Mouse (Mus musculus): ENCODE measurements around the gene 2210011C24Rik.
"Not testable (repeated sequence)": the region's sequence is repeated elsewhere in the genome, so short reads cannot be mapped to it uniquely, and the experiment has no call there.

The 2210011C24Rik gene

GRCm38 (mm10) chr8:83994030-83994429, 17.9 kb downstream of the 2210011C24Rik start:
- DNase-seq (ENCODE audit: low spot score), result no peak

DNA sequence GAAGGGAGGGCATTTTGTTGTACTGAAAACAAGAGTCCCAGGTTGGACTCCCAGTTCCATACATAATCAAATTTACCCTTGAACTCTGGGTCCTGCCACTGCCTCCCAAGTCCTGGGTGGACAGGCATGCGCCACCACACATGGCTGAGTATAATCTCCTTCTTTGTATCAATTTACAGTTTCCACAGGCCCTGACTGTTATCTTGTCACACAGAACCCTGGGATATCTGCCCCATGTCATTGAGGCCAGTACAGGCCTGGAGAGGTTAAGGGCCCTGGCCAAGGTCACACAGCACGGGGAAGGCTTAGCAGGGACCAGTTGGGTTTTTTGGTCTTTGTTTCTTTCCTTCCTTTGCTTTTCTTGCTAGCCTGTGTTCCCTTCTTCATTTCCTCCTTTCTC, 19.5 kb downstream of the 2210011C24Rik start:
- DNase-seq (ENCODE audit: low spot score), result no peak

GRCm38 (mm10) chr8:83990170-83990569, 21.8 kb downstream of the 2210011C24Rik start:
- no peak for DNase-seq (ENCODE audit: low spot score)

DNA sequence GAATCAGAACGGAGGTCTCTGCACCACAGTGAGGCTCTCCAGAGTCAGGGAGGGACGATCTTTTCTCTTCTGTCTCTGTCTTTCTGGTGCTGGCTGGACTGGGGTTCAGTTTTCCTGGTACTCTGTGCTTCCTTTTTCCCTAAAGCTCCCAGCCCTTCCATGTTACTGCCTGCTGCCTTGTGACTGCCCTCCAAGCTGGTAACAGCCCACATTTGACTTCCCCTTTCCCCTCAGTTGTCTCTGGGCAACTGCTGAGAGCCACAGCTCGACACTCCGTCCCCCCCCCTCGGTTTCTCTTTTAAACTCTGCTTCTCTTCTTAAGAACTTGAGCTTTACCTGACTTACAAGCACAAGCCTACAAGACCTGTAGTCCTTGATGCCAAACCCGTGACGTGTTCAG, 22.7 kb downstream of the 2210011C24Rik start:
- no peak for DNase-seq (ENCODE audit: low spot score)

- not testable (repeated sequence) for DNase-seq (ENCODE audit: low spot score)
Observed at GRCm38 (mm10) chr8:83983222-83983621, 28.7 kb downstream of the 2210011C24Rik start.

DNA sequence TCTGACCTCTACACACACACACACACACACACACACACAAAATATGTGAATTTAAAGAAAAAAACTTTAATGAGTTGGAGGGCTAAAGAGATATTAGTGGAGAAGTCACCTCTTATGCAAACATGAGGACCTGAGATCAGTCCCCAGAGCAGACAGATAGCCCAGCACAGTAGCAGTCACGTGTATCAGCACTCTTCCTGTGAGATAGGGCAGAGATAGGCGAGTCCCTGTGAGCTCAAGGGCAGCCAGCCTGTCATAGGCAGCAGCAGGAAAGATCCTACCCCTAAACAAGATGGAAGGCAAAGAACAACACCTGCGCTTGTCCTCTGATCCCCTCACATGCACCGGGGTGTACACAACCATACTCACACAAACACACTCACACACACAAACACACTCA, 29.5 kb downstream of the 2210011C24Rik start:
- DNase-seq (ENCODE audit: low spot score), result no peak

GRCm38 (mm10) chr8:83981533-83981932, 30.4 kb downstream of the 2210011C24Rik start:
- DNase-seq (ENCODE audit: low spot score), result no peak

DNA sequence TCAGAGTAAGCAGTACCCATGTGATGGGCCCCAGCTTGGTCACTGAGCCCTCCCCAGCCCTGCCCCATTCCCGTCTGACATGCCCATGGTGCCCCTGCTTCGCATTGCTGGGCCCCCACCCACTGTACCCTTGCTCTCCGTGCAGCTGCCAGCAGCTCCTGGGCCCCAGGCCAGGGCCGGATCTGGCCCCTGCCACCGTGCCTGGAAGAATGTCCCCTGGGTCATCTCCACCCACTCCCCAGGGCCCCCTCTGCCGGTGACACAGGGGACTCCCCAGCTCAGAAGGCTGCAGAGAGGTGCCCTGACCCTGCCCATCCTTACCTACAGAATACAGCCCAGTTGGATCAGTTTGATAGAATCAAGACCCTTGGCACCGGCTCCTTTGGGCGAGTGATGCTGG, 31.1 kb downstream of the 2210011C24Rik start:
- DNase-seq (ENCODE audit: low spot score), result no peak

DNA sequence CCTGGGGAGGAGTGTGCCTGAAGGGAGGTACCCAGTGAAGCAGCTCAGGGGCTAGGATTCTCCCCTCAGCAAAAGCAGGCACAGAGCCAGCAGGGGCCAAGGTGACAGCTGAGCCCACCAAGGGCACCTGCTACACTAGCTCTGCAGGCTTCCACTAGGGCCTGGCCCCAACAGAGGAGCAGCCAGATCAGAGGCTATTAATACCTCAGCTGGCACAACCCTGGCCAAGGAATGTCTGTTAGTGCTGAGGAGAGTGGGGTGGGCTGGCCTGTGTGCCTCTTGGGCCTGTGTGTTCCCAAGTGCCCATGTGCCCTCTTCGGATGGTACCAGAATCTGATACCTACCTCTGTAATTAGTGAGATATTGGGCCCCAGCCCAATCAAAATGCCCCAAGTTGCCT, 31.7 kb downstream of the 2210011C24Rik start:
- DNase-seq (ENCODE audit: low spot score), result no peak

DNA sequence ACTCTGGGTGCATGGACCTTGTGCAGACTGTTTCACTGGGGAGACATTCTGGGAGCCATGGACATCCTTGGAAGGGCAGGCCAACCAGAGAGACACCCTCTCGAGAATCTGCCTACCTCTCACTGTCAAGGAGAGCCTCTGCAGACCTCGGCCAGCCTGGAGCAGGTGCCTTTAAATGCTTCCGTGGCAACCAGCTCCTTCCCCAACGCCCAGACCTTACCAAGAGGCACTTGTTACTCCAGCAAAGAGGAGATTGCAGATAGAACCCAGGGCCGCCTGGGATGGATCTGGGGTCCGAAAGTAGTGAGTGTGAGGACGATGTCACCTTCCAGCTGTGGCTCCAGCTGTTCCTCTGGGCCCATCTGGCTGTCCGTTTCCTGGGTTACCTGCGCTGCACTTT, 33.8 kb downstream of the 2210011C24Rik start:
- DNase-seq (ENCODE audit: low spot score), result no peak

GRCm38 (mm10) chr8:83977646-83978045, 34.3 kb downstream of the 2210011C24Rik start:
- DNase-seq (ENCODE audit: low spot score), result no peak

DNA sequence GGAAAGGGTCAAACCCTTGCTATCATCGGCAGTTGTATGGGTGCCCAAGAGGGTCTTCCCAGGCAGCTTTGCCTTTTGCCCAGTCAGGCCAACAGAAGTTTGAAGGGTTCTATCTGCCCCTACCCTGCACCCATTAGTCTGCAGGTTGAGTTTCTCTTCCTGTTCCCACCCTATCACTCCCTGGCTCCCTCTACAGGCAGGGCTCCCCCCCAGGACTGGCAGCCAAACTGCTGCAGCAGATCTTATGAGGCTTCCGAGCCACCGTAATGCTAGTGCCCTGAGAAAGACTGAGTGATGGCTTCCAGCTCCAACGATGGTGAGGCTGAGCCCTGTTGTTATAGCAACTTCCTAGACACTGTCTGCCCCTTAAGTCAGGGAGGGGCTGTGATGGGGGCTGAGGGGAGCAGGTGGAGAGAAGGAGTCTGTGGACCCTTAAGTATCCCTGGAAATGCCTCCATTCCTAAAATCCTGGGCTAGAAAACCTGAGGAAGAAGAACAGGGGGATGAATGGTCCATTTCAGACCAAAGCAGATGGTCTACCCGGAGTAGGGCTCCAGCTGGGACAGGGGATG, 35.1 kb downstream of the 2210011C24Rik start:
- DNase-seq (ENCODE audit: low spot score), result no peak

- DNase-seq (ENCODE audit: low spot score), result no peak
Observed at GRCm38 (mm10) chr8:83976101-83976630, 35.8 kb downstream of the 2210011C24Rik start.

DNA sequence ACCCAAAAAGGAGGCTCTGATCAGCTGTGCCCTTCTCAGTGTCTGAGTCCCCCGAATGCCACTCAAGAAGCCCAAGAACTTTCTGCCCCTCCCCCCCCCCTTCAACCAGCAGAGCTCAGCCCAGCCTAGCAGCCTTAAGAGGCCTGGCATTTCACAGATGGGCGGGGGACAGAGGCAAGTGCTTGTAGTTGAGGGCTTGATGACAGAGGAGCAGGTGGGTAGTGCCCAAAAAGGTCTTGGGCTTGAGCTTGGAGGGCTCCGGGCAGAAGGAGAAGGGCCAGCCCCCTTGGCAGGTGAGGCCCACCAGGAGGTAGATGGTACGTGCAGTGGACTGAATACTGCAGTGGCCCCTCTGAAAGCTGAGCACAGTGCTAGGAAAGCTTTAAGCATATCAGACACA, 37.5 kb downstream of the 2210011C24Rik start:
- DNase-seq (ENCODE audit: low spot score), result no peak

DNA sequence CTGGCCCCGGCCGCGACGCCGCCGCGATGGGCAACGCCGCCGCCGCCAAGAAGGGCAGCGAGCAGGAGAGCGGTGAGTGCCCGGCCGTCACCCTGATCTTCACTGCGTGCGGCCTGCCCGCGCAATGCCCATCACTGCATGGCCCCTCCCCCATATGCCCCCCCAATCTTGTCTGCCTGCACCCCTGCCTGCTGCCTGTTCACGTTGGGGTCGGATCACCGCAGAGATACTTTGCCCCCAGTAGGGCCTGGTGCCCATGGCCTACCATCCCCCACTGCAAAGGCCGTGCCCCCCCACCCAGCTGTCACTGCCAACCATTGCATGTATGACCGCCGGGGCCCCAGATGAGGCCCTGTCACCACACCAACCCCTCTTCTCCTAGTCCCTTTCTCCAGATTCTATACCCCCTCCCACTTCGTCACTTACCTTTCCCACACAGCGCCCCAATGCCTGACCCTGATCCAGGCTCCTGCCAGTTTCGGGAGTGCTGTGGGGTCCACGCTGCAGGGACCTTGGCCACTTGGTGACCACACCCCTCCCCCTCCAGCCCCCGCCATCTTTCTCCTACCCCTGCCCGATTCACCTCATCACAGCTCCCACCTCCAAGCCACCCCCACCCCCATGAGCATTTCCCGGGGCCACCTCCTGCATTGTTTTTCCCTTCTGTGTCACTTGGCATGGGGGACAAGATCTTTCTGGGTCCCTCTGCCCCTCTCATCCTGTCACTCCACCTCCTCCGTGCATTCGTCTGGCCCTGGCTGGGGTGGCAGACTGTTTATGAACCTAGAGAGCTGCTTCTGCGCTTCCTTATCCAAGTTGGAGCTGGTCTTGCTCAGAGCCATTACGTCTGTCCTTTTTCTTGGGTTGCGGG, 38.6 kb downstream of the 2210011C24Rik start:
- DNase-seq (ENCODE audit: low spot score), result peak; percentile 25

DNA sequence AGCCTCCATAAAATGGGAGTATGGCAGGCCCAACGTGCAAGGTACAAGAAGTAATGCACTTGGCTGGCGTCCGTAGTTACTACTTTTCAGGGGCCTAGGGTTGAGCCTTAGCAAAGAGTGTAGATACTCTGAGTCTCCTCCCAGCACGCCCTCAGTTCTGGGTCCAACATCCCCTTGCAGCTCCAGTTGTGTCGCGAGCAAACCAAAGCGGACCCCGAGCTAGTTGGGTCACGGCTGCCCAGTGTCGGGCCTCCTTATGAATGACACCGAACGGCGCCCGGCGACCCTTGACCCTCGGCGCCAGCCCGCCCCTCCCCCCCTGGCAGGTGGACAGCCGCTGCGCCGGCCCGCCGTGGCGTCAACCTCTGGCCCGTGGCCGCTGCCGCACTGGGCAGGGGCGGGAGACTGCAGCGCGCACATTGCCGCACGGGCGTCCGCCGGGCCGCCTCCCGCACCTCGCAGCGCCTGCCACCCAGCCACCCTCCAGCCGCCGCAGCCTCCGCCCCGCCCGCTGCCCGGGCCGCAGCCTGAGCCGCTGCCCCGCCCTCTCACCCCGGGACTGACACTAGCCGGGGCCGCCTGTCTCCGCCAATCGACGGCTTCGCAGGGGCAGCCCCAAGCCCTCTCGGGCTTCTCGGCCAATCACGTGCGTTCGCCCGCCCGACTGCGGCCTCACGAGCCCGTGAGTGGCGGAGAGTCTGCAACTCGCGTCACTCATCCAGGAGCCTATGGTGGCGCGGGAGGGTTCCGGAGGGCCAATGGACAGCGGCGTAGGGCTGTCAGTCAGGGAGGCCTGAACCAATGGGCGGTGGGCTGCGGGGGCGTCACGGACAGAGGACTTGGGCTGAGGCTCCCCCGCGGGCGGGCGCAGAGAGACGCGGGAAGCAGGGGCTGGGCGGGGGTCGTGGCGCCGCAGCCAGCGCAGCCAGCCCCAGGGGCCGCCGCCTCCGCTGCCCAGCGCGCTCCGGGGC, 39.5 kb downstream of the 2210011C24Rik start, which contains the start of gene Prkaca:
Gene Prkaca (plus strand): TSS at position 844 of the 971 bp plus-strand sequence.
- DNase-seq (ENCODE audit: low spot score), result peak; percentile 98

- DNase-seq (ENCODE audit: low spot score), result no peak
Observed at GRCm38 (mm10) chr8:83971661-83972060, 40.3 kb downstream of the 2210011C24Rik start.

- DNase-seq (ENCODE audit: low spot score), result no peak
Observed at GRCm38 (mm10) chr8:83971121-83971520, 40.9 kb downstream of the 2210011C24Rik start.

DNA sequence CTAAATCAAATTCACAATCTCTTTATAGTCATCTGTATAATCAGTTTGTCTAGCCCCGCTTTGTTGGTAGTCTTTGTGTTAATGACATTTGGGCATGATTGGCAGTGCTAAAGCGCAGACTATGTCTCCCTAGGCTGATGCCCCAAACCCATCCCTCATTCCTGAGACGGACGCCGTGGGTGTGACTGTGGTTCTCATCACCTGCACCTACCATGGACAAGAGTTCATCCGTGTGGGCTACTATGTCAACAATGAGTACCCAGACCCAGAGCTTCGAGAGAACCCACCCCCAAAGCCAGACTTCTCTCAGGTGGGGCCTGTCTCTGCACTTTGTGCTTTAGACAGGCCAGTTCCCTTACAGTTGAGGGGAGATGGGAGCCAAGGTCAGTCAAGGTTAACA, 44.3 kb downstream of the 2210011C24Rik start:
- no peak for DNase-seq (ENCODE audit: low spot score)

- DNase-seq (ENCODE audit: low spot score), result no peak
Observed at GRCm38 (mm10) chr8:83964015-83964765, 47.8 kb downstream of the 2210011C24Rik start.

All from ovary, postnatal 36 days (tissue).